In genomic region chr1:118388127-118388756, GRCm38 (mm10) we compare ENCODE assay signal across 8 mouse cellular contexts. TPM values are rescaled to one million over a fixed set of nuclear protein-coding genes. Genes with fewer than 3 reads are reported as not detected.
A peak's percentile ranks its signal among the peaks of the same experiment; 100 is the strongest.
DNase-seq lines count a peak whose midpoint lies in the region; ATAC-seq and TF ChIP-seq lines count a peak whose summit lies in the region.

No protein-coding gene starts in this region.

- WGBS in embryonic facial prominence, embryonic 15.5 days = under 1% methylated on average over 19 of the region's 19 CpGs
- WGBS in heart, embryonic 10.5 days = under 1% methylated on average over 19 of the region's 19 CpGs
- WGBS in kidney, embryonic 14.5 days = under 1% methylated on average over 19 of the region's 19 CpGs
- under 1% methylated on average over 19 of the region's 19 CpGs for WGBS in liver, embryonic 12.5 days (ENCODE audit: insufficient replicate concordance)
- under 1% methylated on average over 19 of the region's 19 CpGs for WGBS in stomach, embryonic 14.5 days

- peaks cover 60% of the 10 kb centered on the region for H3K79me2 ChIP-seq in C2C12 (ENCODE audit: control insufficient read depth, insufficient read depth)

- H3K79me3 ChIP-seq in C2C12 (ENCODE audit: low read depth) = peaks cover 38% of the 10 kb centered on the region

- no peak for TF ChIP-seq CTCF in C2C12 (IDR thresholded peaks at IDR 0.05; ENCODE audit: control insufficient read depth, insufficient read depth, insufficient read length)
- TF ChIP-seq CTCF in bone marrow macrophage, adult 2 months (IDR thresholded peaks at IDR 0.05; ENCODE audit: low read depth, low read length) = no peak

- no peaks in the 10 kb centered on the region for H3K27me3 ChIP-seq in C2C12 (ENCODE audit: control insufficient read depth, insufficient read depth, insufficient read length)
- no peaks in the 10 kb centered on the region for H3K27me3 ChIP-seq in embryonic facial prominence, embryonic 15.5 days
- H3K27me3 ChIP-seq in heart, embryonic 10.5 days (ENCODE audit: insufficient read depth, poor library complexity, severe bottlenecking) = no peaks in the 10 kb centered on the region
- H3K27me3 ChIP-seq in kidney, embryonic 14.5 days (ENCODE audit: control insufficient read depth, insufficient read depth, low read length) = no peaks in the 10 kb centered on the region
- H3K27me3 ChIP-seq in liver, embryonic 12.5 days (replicated peaks) = no peaks in the 10 kb centered on the region
- no peaks in the 10 kb centered on the region for H3K27me3 ChIP-seq in stomach, embryonic 14.5 days (ENCODE audit: control insufficient read depth, insufficient read depth, low read length)

- H3K27ac ChIP-seq in bone marrow macrophage, adult 2 months (ENCODE audit: insufficient read depth, low read depth, low read length) = peak overlapping the region; percentile 81
- H3K27ac ChIP-seq in embryonic facial prominence, embryonic 15.5 days (replicated peaks) = peak overlapping the region; percentile 93
- peak overlapping the region; percentile 92 for H3K27ac ChIP-seq in heart, embryonic 10.5 days
- peak overlapping the region; percentile 93 for H3K27ac ChIP-seq in kidney, embryonic 14.5 days (ENCODE audit: low read depth, low read length)
- H3K27ac ChIP-seq in liver, embryonic 12.5 days = peak overlapping the region; percentile 91
- peak overlapping the region; percentile 86 for H3K27ac ChIP-seq in stomach, embryonic 14.5 days (ENCODE audit: low read length)

- H3K4me2 ChIP-seq in embryonic facial prominence, embryonic 15.5 days (replicated peaks) = peak overlapping the region; percentile 72
- H3K4me2 ChIP-seq in kidney, embryonic 14.5 days (replicated peaks; ENCODE audit: low read depth, low read length) = peak overlapping the region; percentile 65
- H3K4me2 ChIP-seq in liver, embryonic 12.5 days = peak overlapping the region; percentile 85
- peak overlapping the region; percentile 44 for H3K4me2 ChIP-seq in stomach, embryonic 14.5 days (replicated peaks; ENCODE audit: low read depth, low read length)

- peaks cover 15% of the 10 kb centered on the region for H3K4me1 ChIP-seq in bone marrow macrophage, adult 2 months (ENCODE audit: control insufficient read depth, insufficient read depth, low read length)
- peaks cover 18% of the 10 kb centered on the region for H3K4me1 ChIP-seq in embryonic facial prominence, embryonic 15.5 days
- H3K4me1 ChIP-seq in heart, embryonic 10.5 days = peaks cover 9% of the 10 kb centered on the region; the same call in 1 of the 2 replicates
- H3K4me1 ChIP-seq in kidney, embryonic 14.5 days (ENCODE audit: control insufficient read depth, insufficient read depth, low read length) = peaks cover 12% of the 10 kb centered on the region
- peaks cover 35% of the 10 kb centered on the region for H3K4me1 ChIP-seq in liver, embryonic 12.5 days
- H3K4me1 ChIP-seq in stomach, embryonic 14.5 days (ENCODE audit: control insufficient read depth, insufficient read depth, low read length) = peaks cover 8% of the 10 kb centered on the region; the same call in 1 of the 2 replicates

- TF ChIP-seq POLR2A in bone marrow macrophage, adult 2 months (IDR thresholded peaks at IDR 0.05; ENCODE audit: borderline replicate concordance, low read depth, low read length) = no peak

- peak overlapping the region; percentile 74 for H3ac ChIP-seq in C2C12 (ENCODE audit: control insufficient read depth, insufficient read length, low read depth)

- H3K9ac ChIP-seq in embryonic facial prominence, embryonic 15.5 days = peak overlapping the region; percentile 58
- peak overlapping the region; percentile 75 for H3K9ac ChIP-seq in kidney, embryonic 14.5 days (ENCODE audit: low read depth, low read length)
- H3K9ac ChIP-seq in liver, embryonic 12.5 days = peak overlapping the region; percentile 79
- peak overlapping the region; percentile 87 for H3K9ac ChIP-seq in stomach, embryonic 14.5 days (replicated peaks; ENCODE audit: low read depth, low read length)

- H3K36me3 ChIP-seq in C2C12 (ENCODE audit: control insufficient read depth, insufficient read depth) = peaks cover 22% of the 10 kb centered on the region
- H3K36me3 ChIP-seq in embryonic facial prominence, embryonic 15.5 days = 0 out of 2 replicates have a peak, but pooled peaks cover 2% of the 10 kb centered on the region
- H3K36me3 ChIP-seq in heart, embryonic 10.5 days = no peaks in the 10 kb centered on the region; the same call in 1 of the 2 replicates
- no peaks in the 10 kb centered on the region for H3K36me3 ChIP-seq in kidney, embryonic 14.5 days (ENCODE audit: control insufficient read depth, insufficient read depth, low read length)
- H3K36me3 ChIP-seq in liver, embryonic 12.5 days = peaks cover 3% of the 10 kb centered on the region
- H3K36me3 ChIP-seq in stomach, embryonic 14.5 days (ENCODE audit: control insufficient read depth, insufficient read depth, low read length) = no peaks in the 10 kb centered on the region

- peak overlapping the region; percentile 89 for H3K4me3 ChIP-seq in C2C12 (ENCODE audit: insufficient read depth, poor library complexity, severe bottlenecking)
- H3K4me3 ChIP-seq in bone marrow macrophage, adult 2 months (ENCODE audit: insufficient read depth, low read length) = peak overlapping the region; percentile 78
- H3K4me3 ChIP-seq in embryonic facial prominence, embryonic 15.5 days (replicated peaks) = peak overlapping the region; percentile 78
- peak overlapping the region; percentile 91 for H3K4me3 ChIP-seq in heart, embryonic 10.5 days
- peak overlapping the region; percentile 71 for H3K4me3 ChIP-seq in kidney, embryonic 14.5 days (ENCODE audit: low read length)
- H3K4me3 ChIP-seq in liver, embryonic 12.5 days = peak overlapping the region; percentile 97
- peak overlapping the region; percentile 81 for H3K4me3 ChIP-seq in stomach, embryonic 14.5 days (ENCODE audit: low read depth, low read length)

- peak; percentile 85 for DNase-seq in heart, embryonic 10.5 days (ENCODE audit: low spot score)
- peak; percentile 81 for DNase-seq in naive thymus-derived CD4-positive, alpha-beta T cell, adult 2 months (ENCODE audit: low read depth)

- H3K9me3 ChIP-seq in embryonic facial prominence, embryonic 15.5 days (replicated peaks) = no peaks in the 10 kb centered on the region
- no peaks in the 10 kb centered on the region for H3K9me3 ChIP-seq in heart, embryonic 10.5 days
- H3K9me3 ChIP-seq in kidney, embryonic 14.5 days (ENCODE audit: control insufficient read depth, low read length) = no peaks in the 10 kb centered on the region
- H3K9me3 ChIP-seq in liver, embryonic 12.5 days (replicated peaks) = no peaks in the 10 kb centered on the region
- no peaks in the 10 kb centered on the region for H3K9me3 ChIP-seq in stomach, embryonic 14.5 days (ENCODE audit: control insufficient read depth, low read depth, low read length)

- ATAC-seq in embryonic facial prominence, embryonic 15.5 days (ENCODE audit: insufficient number of reproducible peaks, low FRiP score, low TSS enrichment, low read depth) = no peak
- 0 out of 2 replicates have a peak, but pooled peaks have one; percentile 22 for ATAC-seq in kidney, embryonic 14.5 days (ENCODE audit: low FRiP score, low TSS enrichment)
- ATAC-seq in liver, embryonic 12.5 days = peak; percentile 11
- ATAC-seq in stomach, embryonic 14.5 days (ENCODE audit: insufficient number of reproducible peaks, insufficient read depth, low FRiP score, low read depth) = 0 out of 2 replicates have a peak, but pooled peaks have one; percentile 1

TF ChIP-seq in C2C12, 6 proteins besides CTCF, POLR2A, EP300 and RAD21:
- TF ChIP-seq MAX (IDR thresholded peaks at IDR 0.05) (peak; percentile 27), CEBPB (IDR thresholded peaks at IDR 0.05; ENCODE audit: low read depth) (no peak), USF1 (IDR thresholded peaks at IDR 0.05; ENCODE audit: low read depth) (no peak), MYOD1 (IDR thresholded peaks at IDR 0.05; ENCODE audit: control insufficient read depth, insufficient read length, low read depth) (no peak), FOSL1 (IDR thresholded peaks at IDR 0.05; ENCODE audit: insufficient read depth, low read length, poor library complexity, severe bottlenecking) (no peak)

RNA-seq across cellular contexts. Expression of gene Clasp1, which starts 0.6 kb away (rescaled TPM):
- 19.4 TPM for polyA plus RNA-seq in C2C12 (2012; fragmentation: generic; extraction: Trizol)
- 20.8 and 22.3 TPM in 2 replicates for polyA plus RNA-seq in bone marrow macrophage, adult 2 months (2012; ENCODE audit: insufficient read depth, insufficient read length, missing spikeins)
- polyA plus RNA-seq in embryonic facial prominence, embryonic 15.5 days (2015; fragmentation: Nextera tagmentation; extraction: Ambion mirVana) = 48.6 and 51.4 TPM in 2 replicates
- 72.3 and 110 TPM in 2 replicates for polyA plus RNA-seq in heart, embryonic 10.5 days (2016; fragmentation: Nextera tagmentation; extraction: Ambion mirVana)
- 51.8 and 70.0 TPM in 2 replicates for polyA plus RNA-seq in kidney, embryonic 14.5 days (2014; fragmentation: Nextera tagmentation; extraction: Ambion mirVana)
- 21.6 and 22.3 TPM in 2 replicates for polyA plus RNA-seq in liver, embryonic 12.5 days (2016; fragmentation: Nextera tagmentation; extraction: Ambion mirVana)
- 64.2 and 76.5 TPM in 2 replicates for polyA plus RNA-seq in stomach, embryonic 14.5 days (2014; fragmentation: Nextera tagmentation; extraction: Ambion mirVana)
